Mouse (Mus musculus) CH12.LX (cell line): ENCODE data around the gene Atxn10. TPM values are rescaled to one million over a fixed set of nuclear protein-coding genes. Genes with fewer than 3 reads are reported as not detected.

Experiments
- DNase-seq: peaks from one replicate; pipeline ENCODE4 v3.0.0-alpha.2; 2013; ENCODE audit errors: extremely low read depth
- H3K27ac ChIP-seq: 2 replicates; pipeline ENCODE4 v1.5.1; 2012; ENCODE audit warnings: low read depth, mild to moderate bottlenecking, control low read depth, moderate library complexity; ENCODE audit not compliant: insufficient read depth
- H3K27me3 ChIP-seq: replicated peaks from 2 replicates; pipeline ENCODE3; 2012; ENCODE audit warnings: inconsistent platforms
- H3K36me3 ChIP-seq, 2 experiments: replicated peaks in 1 of 2; 2 replicates each; pipeline versions ENCODE3 to v1.6.1; 2012; ENCODE audit warnings: inconsistent platforms in 1 of 2, low read length in 1 of 2, mild to moderate bottlenecking in 1 of 2, mixed read lengths in 1 of 2, moderate library complexity in 1 of 2; ENCODE audit not compliant: control insufficient read depth in 1 of 2, insufficient read depth in 1 of 2
- H3K4me1 ChIP-seq, 2 experiments: 2 replicates each; pipeline ENCODE4 v1.6.1; 2012; ENCODE audit warnings: inconsistent platforms in 1 of 2, moderate library complexity in 1 of 2; ENCODE audit not compliant: insufficient read depth in 2 of 2, control insufficient read depth in 1 of 2
- H3K4me2 ChIP-seq: 2 replicates; pipeline ENCODE4 v1.6.1; 2012; ENCODE audit warnings: low read depth, mild to moderate bottlenecking, control low read depth; ENCODE audit not compliant: poor library complexity, insufficient read depth, severe bottlenecking
- H3K4me3 ChIP-seq, 3 experiments: fragments of 150-350 bp in 1 of 3; sonication (generic) in 1 of 3; replicated peaks in 1 of 3; 2 replicates each; pipeline versions ENCODE3 to v1.5.1; 2011 to 2012; ENCODE audit warnings: low read depth in 2 of 3, low read length in 2 of 3, mild to moderate bottlenecking in 2 of 3, moderate library complexity in 2 of 3, control low read depth in 1 of 3, improper control_type of control experiment in 1 of 3, inconsistent platforms in 1 of 3, mixed read lengths in 1 of 3; ENCODE audit not compliant: poor library complexity in 1 of 3
- H3K79me2 ChIP-seq: replicated peaks from 2 replicates; pipeline ENCODE4 v1.6.1; 2012; ENCODE audit warnings: mild to moderate bottlenecking, moderate library complexity; ENCODE audit not compliant: control insufficient read depth, poor library complexity, insufficient read depth, severe bottlenecking; ENCODE audit errors: extremely low read depth
- H3K9ac ChIP-seq: 2 replicates; pipeline ENCODE4 v1.6.1; 2012; ENCODE audit warnings: low read depth, mild to moderate bottlenecking, control low read depth, moderate library complexity; ENCODE audit not compliant: insufficient read depth
- H3K9me3 ChIP-seq: replicated peaks from 2 replicates; pipeline ENCODE3; 2012; ENCODE audit warnings: low read length, inconsistent platforms, mixed read lengths
- BHLHE40 ChIP-seq: IDR thresholded peaks from 2 replicates; pipeline ENCODE4 v1.6.1; 2011; ENCODE audit warnings: mild to moderate bottlenecking, low read depth, low read length, improper control_type of control experiment
- CHD1 ChIP-seq: IDR thresholded peaks from 2 replicates; pipeline ENCODE4 v1.6.1; 2012; ENCODE audit warnings: low read depth, low read length, improper control_type of control experiment, inconsistent platforms
- ELF1 ChIP-seq: IDR thresholded peaks from 2 replicates; pipeline ENCODE4 v1.6.1; 2014; ENCODE audit warnings: low read depth, mild to moderate bottlenecking, inconsistent platforms, low read length, improper control_type of control experiment
- EP300 ChIP-seq: IDR thresholded peaks from 2 replicates; pipeline ENCODE4 v1.6.1; 2011; ENCODE audit warnings: low read length, improper control_type of control experiment
- GABPA ChIP-seq: IDR thresholded peaks from 2 replicates; pipeline ENCODE4 v1.6.1; 2012; ENCODE audit warnings: low read depth, low read length, improper control_type of control experiment, inconsistent platforms; ENCODE audit not compliant: insufficient replicate concordance
- IRF4 ChIP-seq: IDR thresholded peaks from 2 replicates; pipeline ENCODE4 v1.6.1; 2014; ENCODE audit warnings: low read depth, mild to moderate bottlenecking, inconsistent platforms, low read length, improper control_type of control experiment
- MAFK ChIP-seq: IDR thresholded peaks from 2 replicates; pipeline ENCODE4 v1.6.1; 2011; ENCODE audit warnings: low read length, improper control_type of control experiment; ENCODE audit not compliant: insufficient replicate concordance
- MAZ ChIP-seq: IDR thresholded peaks from 2 replicates; pipeline ENCODE4 v1.6.1; 2012; ENCODE audit warnings: low read depth, mild to moderate bottlenecking, inconsistent platforms, low read length, improper control_type of control experiment, moderate library complexity
- MXI1 ChIP-seq: IDR thresholded peaks from 2 replicates; pipeline ENCODE4 v1.6.1; 2011; ENCODE audit warnings: mild to moderate bottlenecking, low read depth, low read length, improper control_type of control experiment
- MYC ChIP-seq: IDR thresholded peaks from 2 replicates; pipeline ENCODE4 v1.6.1; 2011; ENCODE audit warnings: low read depth, mild to moderate bottlenecking, improper control_type of control experiment, low read length
- NRF1 ChIP-seq: IDR thresholded peaks from 2 replicates; pipeline ENCODE4 v1.6.1; 2014; ENCODE audit warnings: low read depth, mild to moderate bottlenecking, inconsistent platforms, low read length, improper control_type of control experiment, moderate library complexity
- POLR2AphosphoS2 ChIP-seq: IDR thresholded peaks from 2 replicates; pipeline ENCODE4 v1.6.1; 2011; ENCODE audit warnings: low read depth, low read length, improper control_type of control experiment
- SIN3A ChIP-seq: IDR thresholded peaks from 2 replicates; pipeline ENCODE4 v1.6.1; 2012; ENCODE audit warnings: low read length, improper control_type of control experiment, inconsistent platforms
- ZKSCAN1 ChIP-seq: IDR thresholded peaks from 2 replicates; pipeline ENCODE4 v1.6.1; 2012; ENCODE audit warnings: low read depth, inconsistent platforms, low read length, improper control_type of control experiment, borderline replicate concordance
- dilution Hi-C: fragments of 300-500 bp; cut with MboI; formaldehyde crosslinking; loops from 2 replicates; pipeline ENCODE4 v1.14.3; 2020; ENCODE audit warnings: low sequenced_read_pairs; ENCODE audit not compliant: extremely low pct_unique_long_range_greater_than_20kb, extremely low pct_ligation_motif_present
- in situ Hi-C: fragments of 300-500 bp; cut with MboI; formaldehyde crosslinking; loops from 3 replicates; pipeline ENCODE4 v1.14.3; 2019; ENCODE audit warnings: low sequenced_read_pairs, low pct_ligation_motif_present, low pct_unique_long_range_greater_than_20kb, mixed read lengths
- polyA plus RNA-seq: library from polyadenylated mRNA; unstranded; fragments of >175 nt; gene quantifications from 2 replicates; pipeline ENCODE4 v1.2.1, GENCODE M21; 2012; ENCODE audit warnings: low read depth; ENCODE audit not compliant: insufficient read length
- total RNA-seq, 2 experiments: library from RNA; depleted of rRNA; stranded (reverse); fragments of 300-350 nt in 1 of 2; fragments of >200 nt in 1 of 2; gene quantifications; 2 replicates each; pipeline ENCODE4 v1.2.3; 2012 to 2014

Atxn10 gene
- total and polyA plus RNA-seq, 3 experiments, result 81.7 to 151 (median 101) TPM

GRCm38 (mm10) chr15:85357465-85358225 is 21.6 kb downstream of the Atxn10 start:
- Histone ChIP-seq H3K4me1 (peaks cover 0 to 7% of the 10 kb centered on the region in 2 experiments; a peak in 1 of 4 replicates), H3K79me2 (peaks cover 24% of the 10 kb centered on the region; the same call in 1 of the 2 replicates), H3K9ac (no peak overlapping the region), H3K36me3 (peaks cover 16 to 48% of the 10 kb centered on the region in 2 experiments), H3K4me3 (no peak overlapping the region), H3K27me3 (no peaks in the 10 kb centered on the region), H3K9me3 (peaks cover 2% of the 10 kb centered on the region), H3K27ac (no peak overlapping the region), H3K4me2 (no peak overlapping the region)
- in situ Hi-C loops (no loop called here), dilution Hi-C loops (no loop called here)
- no peak for DNase-seq
- no peak for TF ChIP-seq BHLHE40
- no peak for TF ChIP-seq CHD1
- TF ChIP-seq MXI1, result no peak

GRCm38 (mm10) chr15:85359483-85359882 is 23.4 kb downstream of the Atxn10 start:
- H3K4me2 ChIP-seq, result no peak overlapping the region

GRCm38 (mm10) chr15:85359901-85360300 is 23.9 kb downstream of the Atxn10 start:
- H3K4me1 ChIP-seq, result peaks cover 0 to 7% of the 10 kb centered on the region in 2 experiments; a peak in 1 of 4 replicates
- no peak overlapping the region for H3K9ac ChIP-seq
- TF ChIP-seq MAZ, result no peak
- H3K36me3 ChIP-seq, result peaks cover 35 to 67% of the 10 kb centered on the region in 2 experiments
- DNase-seq, result no peak
- H3K9me3 ChIP-seq, result peaks cover 2% of the 10 kb centered on the region
- no peak overlapping the region for H3K4me3 ChIP-seq
- H3K27me3 ChIP-seq, result no peaks in the 10 kb centered on the region
- H3K79me2 ChIP-seq, result peaks cover 15% of the 10 kb centered on the region; the same call in 1 of the 2 replicates
- dilution Hi-C loops, result no loop called here
- in situ Hi-C loops, result no loop called here
- no peak overlapping the region for H3K27ac ChIP-seq
- H3K4me2 ChIP-seq, result no peak overlapping the region

More at GRCm38 (mm10) chr15:85359483-85359882, 23.4 kb downstream of the Atxn10 start:
- DNase-seq, result no peak
- Histone ChIP-seq H3K4me3 (no peak overlapping the region), H3K9ac (no peak overlapping the region), H3K36me3 (peaks cover 31 to 63% of the 10 kb centered on the region in 2 experiments), H3K9me3 (peaks cover 2% of the 10 kb centered on the region), H3K79me2 (peaks cover 18% of the 10 kb centered on the region; the same call in 1 of the 2 replicates), H3K4me1 (peaks cover 0 to 7% of the 10 kb centered on the region in 2 experiments; a peak in 1 of 4 replicates), H3K27ac (no peak overlapping the region), H3K27me3 (no peaks in the 10 kb centered on the region)
- in situ Hi-C loops (no loop called here), dilution Hi-C loops (no loop called here)
- no peak for TF ChIP-seq MYC
- no peak for TF ChIP-seq BHLHE40
- TF ChIP-seq NRF1, result no peak
- TF ChIP-seq EP300, result no peak
- no peak for TF ChIP-seq GABPA
- TF ChIP-seq POLR2AphosphoS2, result no peak
- TF ChIP-seq ELF1, result no peak
- no peak for TF ChIP-seq MAFK
- no peak for TF ChIP-seq ZKSCAN1
- no peak for TF ChIP-seq SIN3A
- no peak for TF ChIP-seq IRF4
